Mouse (Mus musculus) myocyte (in vitro differentiated cells): ENCODE results near the gene 8030411F24Rik.

Source experiments
- CEBPB ChIP-seq: IDR thresholded peaks from 2 replicates; pipeline ENCODE4 v1.6.1; 2011; ENCODE audit warnings: mild to moderate bottlenecking, moderate library complexity; ENCODE audit not compliant: poor library complexity, insufficient read depth, severe bottlenecking
- REST ChIP-seq: IDR thresholded peaks from one replicate; pipeline ENCODE4 v1.6.1; 2011; ENCODE audit warnings: mild to moderate bottlenecking, control low read depth, moderate library complexity; ENCODE audit not compliant: insufficient read depth, insufficient read length

GRCm38 (mm10) chr2:148789142-148789541 lies 7.3 kb downstream of the 8030411F24Rik start, which contains the start of gene Cst12:
- TF ChIP-seq CEBPB (no peak), REST (no peak)
